In the genomic region with DNA sequence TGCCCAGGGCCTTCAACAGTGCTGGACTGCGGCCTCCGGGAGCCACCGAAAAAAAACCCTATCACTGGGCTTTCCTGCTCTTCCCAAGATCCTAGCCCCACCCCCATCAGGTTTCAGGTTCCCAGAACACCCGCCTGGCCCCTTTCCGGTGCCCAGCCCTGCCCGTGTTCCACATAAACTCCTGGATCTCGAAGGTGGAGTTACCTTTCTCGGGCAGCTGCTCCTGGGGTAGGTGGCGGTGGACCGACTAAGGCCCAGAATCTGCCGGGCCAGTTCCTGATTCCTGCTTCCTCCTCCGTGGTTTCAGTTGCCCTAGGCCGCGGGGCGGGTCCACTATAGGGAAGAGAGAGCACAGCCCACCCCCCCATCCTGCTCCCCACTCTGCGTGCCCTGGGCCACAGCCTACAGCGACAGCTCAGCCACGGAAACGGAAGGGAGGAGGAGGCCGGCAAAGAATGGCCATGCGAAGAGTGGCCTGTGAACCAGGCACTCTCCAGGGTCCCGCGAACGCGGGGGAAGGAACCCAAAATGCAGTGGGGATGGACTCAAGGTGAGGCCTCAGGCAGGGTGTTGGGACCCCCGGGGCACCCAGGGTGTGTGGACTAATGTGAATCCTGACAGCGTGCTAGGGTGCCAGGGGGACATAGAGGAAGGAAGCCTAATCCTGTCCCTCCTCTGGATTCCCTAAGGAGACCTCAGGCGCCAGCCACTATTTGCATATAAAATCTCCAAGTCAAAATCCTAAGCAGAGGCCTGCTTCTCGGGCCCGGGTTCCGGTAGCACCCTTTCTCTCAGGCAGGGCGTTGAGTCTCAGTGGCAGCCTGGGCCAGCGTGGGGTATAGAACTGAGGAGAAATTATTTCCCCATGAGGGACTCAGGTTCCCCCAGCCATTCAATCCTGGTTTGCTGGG, we compare ENCODE assay signal across 7 mouse cellular contexts. TPM values are rescaled to one million over a fixed set of nuclear protein-coding genes. Genes with fewer than 3 reads are reported as not detected.
DNase-seq lines count a peak whose midpoint lies in the region; ATAC-seq and TF ChIP-seq lines count a peak whose summit lies in the region.

A gene (minus strand): TSS at position 314 of the 911 bp plus-strand sequence.

- no peak for TF ChIP-seq POLR2A in olfactory bulb, adult 2 months (IDR thresholded peaks at IDR 0.05; ENCODE audit: insufficient read depth, low read depth, low read length)

- peak within 1 kb of the TSS; percentile 67 for H3K27ac ChIP-seq in embryonic facial prominence, embryonic 12.5 days
- peak within 1 kb of the TSS; percentile 89 for H3K27ac ChIP-seq in heart, embryonic 10.5 days
- H3K27ac ChIP-seq in lung, embryonic 16.5 days (ENCODE audit: low read length), result peak within 1 kb of the TSS; percentile 45
- H3K27ac ChIP-seq in olfactory bulb, adult 2 months (ENCODE audit: insufficient read depth, low read depth, low read length), result no peak within 1 kb of the TSS

- ATAC-seq in embryonic facial prominence, embryonic 12.5 days (ENCODE audit: insufficient number of reproducible peaks, insufficient read depth, low FRiP score, low TSS enrichment), result 0 out of 2 replicates have a peak, but pooled peaks have one; percentile 16
- ATAC-seq in lung, embryonic 16.5 days (ENCODE audit: low read depth), result peak; percentile 73

- peaks cover 26% of the 10 kb centered on the region for H3K4me1 ChIP-seq in embryonic facial prominence, embryonic 12.5 days
- H3K4me1 ChIP-seq in heart, embryonic 10.5 days, result peaks cover 48% of the 10 kb centered on the region
- peaks cover 14% of the 10 kb centered on the region; the same call in 1 of the 2 replicates for H3K4me1 ChIP-seq in lung, embryonic 16.5 days (replicated peaks; ENCODE audit: control insufficient read depth, insufficient read depth, low read length)
- H3K4me1 ChIP-seq in olfactory bulb, adult 2 months (ENCODE audit: control insufficient read depth, insufficient read depth, low read length), result peaks cover 7% of the 10 kb centered on the region

- peak within 1 kb of the TSS; percentile 46 for H3K9ac ChIP-seq in embryonic facial prominence, embryonic 12.5 days
- H3K9ac ChIP-seq in lung, embryonic 16.5 days (ENCODE audit: low read length), result peak within 1 kb of the TSS; percentile 63

- peak within 1 kb of the TSS; percentile 31 for H3K4me3 ChIP-seq in embryonic facial prominence, embryonic 12.5 days
- peak within 1 kb of the TSS; percentile 60 for H3K4me3 ChIP-seq in heart, embryonic 10.5 days
- peak within 1 kb of the TSS; percentile 40 for H3K4me3 ChIP-seq in lung, embryonic 16.5 days (ENCODE audit: low read length)
- H3K4me3 ChIP-seq in olfactory bulb, adult 2 months (ENCODE audit: insufficient read depth, low read depth, low read length), result peak within 1 kb of the TSS; percentile 0; the same call in 1 of the 2 replicates

- H3K9me3 ChIP-seq in embryonic facial prominence, embryonic 12.5 days, result no peaks in the 10 kb centered on the region
- H3K9me3 ChIP-seq in heart, embryonic 10.5 days, result no peaks in the 10 kb centered on the region
- no peaks in the 10 kb centered on the region for H3K9me3 ChIP-seq in lung, embryonic 16.5 days (ENCODE audit: control insufficient read depth, low read length)

- TF ChIP-seq CTCF in olfactory bulb, adult 2 months (IDR thresholded peaks at IDR 0.05; ENCODE audit: insufficient read depth, low read depth, low read length), result no peak

- H3K36me3 ChIP-seq in embryonic facial prominence, embryonic 12.5 days, result peaks cover 30% of the 10 kb centered on the region
- peaks cover 52% of the 10 kb centered on the region for H3K36me3 ChIP-seq in heart, embryonic 10.5 days
- peaks cover 31% of the 10 kb centered on the region for H3K36me3 ChIP-seq in lung, embryonic 16.5 days (ENCODE audit: control insufficient read depth, insufficient read depth, low read length)

- peak within 1 kb of the TSS; percentile 55 for H3K4me2 ChIP-seq in embryonic facial prominence, embryonic 12.5 days (replicated peaks)
- H3K4me2 ChIP-seq in lung, embryonic 16.5 days (ENCODE audit: low read depth, low read length), result peak within 1 kb of the TSS; percentile 61

- 7% methylated on average over 33 of the region's 33 CpGs for WGBS in embryonic facial prominence, embryonic 12.5 days
- 8% methylated on average over 33 of the region's 33 CpGs for WGBS in heart, embryonic 10.5 days
- WGBS in lung, embryonic 16.5 days, result 14% methylated on average over 33 of the region's 33 CpGs
- 49% methylated on average over 33 of the region's 33 CpGs for WGBS in olfactory bulb, adult 2 months

- DNase-seq in adrenal gland, postnatal 10 days, result peak; percentile 71
- no peak for DNase-seq in heart, embryonic 10.5 days (ENCODE audit: low spot score)
- peak; percentile 61 for DNase-seq in kidney, adult 9 months
- DNase-seq in layer of hippocampus, postnatal 14 days (ENCODE audit: low spot score in 2 of 2), result no peak

- no peaks in the 10 kb centered on the region for H3K27me3 ChIP-seq in embryonic facial prominence, embryonic 12.5 days
- peaks cover 13% of the 10 kb centered on the region for H3K27me3 ChIP-seq in heart, embryonic 10.5 days (ENCODE audit: insufficient read depth, poor library complexity, severe bottlenecking)
- H3K27me3 ChIP-seq in lung, embryonic 16.5 days (ENCODE audit: control insufficient read depth, insufficient read depth, low read depth, low read length), result no peaks in the 10 kb centered on the region

RNA-seq across cellular contexts. Expression of the gene that starts here (rescaled TPM):
- 10 to 100 TPM; 13.2 to 17.1 TPM for total RNA-seq in adrenal gland, postnatal 10 days (2021)
- 11.0 and 12.2 TPM in 2 replicates for polyA plus RNA-seq in embryonic facial prominence, embryonic 12.5 days (2016; fragmentation: Nextera tagmentation; extraction: Ambion mirVana)
- 9.7 and 11.7 TPM in 2 replicates for polyA plus RNA-seq in heart, embryonic 10.5 days (2016; fragmentation: Nextera tagmentation; extraction: Ambion mirVana)
- 18.5 and 19.3 TPM in 2 replicates for polyA plus RNA-seq in lung, embryonic 16.5 days (2015; fragmentation: Nextera tagmentation; extraction: Ambion mirVana)
- not detected in 2 replicates for polyA plus RNA-seq in olfactory bulb, adult 2 months (2012; ENCODE audit: insufficient read depth, insufficient read length, low replicate concordance, missing spikeins)
- total RNA-seq in layer of hippocampus, postnatal 14 days (2021), result 1 to 10 TPM; 5.6 to 9.9 TPM

Comparison
In these comparisons a context has a peak if more than half of its experiments do, and no peak if none do; other contexts are left out.
1. RNA of the gene that starts here (polyA plus RNA-seq): 18.5 to 19.3 TPM in lung, embryonic 16.5 days, 11.0 to 12.2 TPM in embryonic facial prominence, embryonic 12.5 days and 9.7 to 11.7 TPM in heart, embryonic 10.5 days; not detected in olfactory bulb, adult 2 months; every median in the first group is over 10 times any median in the second.
2. DNase-seq: peak in adrenal gland, postnatal 10 days (single experiment) and kidney, adult 9 months (single experiment); none in heart, embryonic 10.5 days (single experiment) and layer of hippocampus, postnatal 14 days (0 of 2).
3. H3K4me3 ChIP-seq: peak in every context shown above with its lines; median percentile 60 in heart, embryonic 10.5 days; 40 in lung, embryonic 16.5 days; 31 in embryonic facial prominence, embryonic 12.5 days; 0 in olfactory bulb, adult 2 months.